Mouse (Mus musculus): ENCODE results near the gene Kcnq1.

Gene Kcnq1

GRCm38 (mm10) chr7:143180761-143181160 is 74.6 kb downstream of the Kcnq1 start:
- peak; percentile 17 to 20 for DNase-seq (ENCODE audit: low spot score in 2 of 2)

GRCm38 (mm10) chr7:143181311-143181710 is 75.1 kb downstream of the Kcnq1 start:
- no peak for DNase-seq (ENCODE audit: low spot score in 2 of 2)

- DNase-seq (ENCODE audit: low spot score in 2 of 2), result no peak
Measured at GRCm38 (mm10) chr7:143185506-143185905, 79.3 kb downstream of the Kcnq1 start.

- no peak for DNase-seq (ENCODE audit: low spot score in 2 of 2)
Measured at GRCm38 (mm10) chr7:143186378-143186777, 80.2 kb downstream of the Kcnq1 start.

GRCm38 (mm10) chr7:143187181-143187580 is 81.0 kb downstream of the Kcnq1 start:
- DNase-seq (ENCODE audit: low spot score in 2 of 2), result no peak

- peak; percentile 15 to 40 for DNase-seq (ENCODE audit: low spot score in 2 of 2)
Measured at GRCm38 (mm10) chr7:143188589-143188988, 82.4 kb downstream of the Kcnq1 start.

- DNase-seq (ENCODE audit: low spot score in 2 of 2), result no peak
Measured at GRCm38 (mm10) chr7:143189965-143190722, 84.0 kb downstream of the Kcnq1 start.

GRCm38 (mm10) chr7:143190911-143191310 is 84.7 kb downstream of the Kcnq1 start:
- no peak for DNase-seq (ENCODE audit: low spot score in 2 of 2)

GRCm38 (mm10) chr7:143192392-143192791 is 86.2 kb downstream of the Kcnq1 start:
- no peak for DNase-seq (ENCODE audit: low spot score in 2 of 2)

GRCm38 (mm10) chr7:143194064-143194463 is 87.9 kb downstream of the Kcnq1 start:
- DNase-seq (ENCODE audit: low spot score in 2 of 2), result no peak

- no peak for DNase-seq (ENCODE audit: low spot score in 2 of 2)
Measured at GRCm38 (mm10) chr7:143197951-143198440, 91.8 kb downstream of the Kcnq1 start.

GRCm38 (mm10) chr7:143198443-143198842 is 92.3 kb downstream of the Kcnq1 start:
- DNase-seq (ENCODE audit: low spot score in 2 of 2), result no peak

GRCm38 (mm10) chr7:143201255-143201654 is 95.1 kb downstream of the Kcnq1 start:
- DNase-seq (ENCODE audit: low spot score in 2 of 2), result no peak

GRCm38 (mm10) chr7:143203897-143204296 is 97.7 kb downstream of the Kcnq1 start:
- no peak for DNase-seq (ENCODE audit: low spot score in 2 of 2)

GRCm38 (mm10) chr7:143207044-143207443 is 100.9 kb downstream of the Kcnq1 start:
- no peak for DNase-seq (ENCODE audit: low spot score in 2 of 2)

- DNase-seq (ENCODE audit: low spot score in 2 of 2), result no peak
Measured at GRCm38 (mm10) chr7:143210796-143211195, 104.6 kb downstream of the Kcnq1 start.

- DNase-seq (ENCODE audit: low spot score in 2 of 2), result no peak
Measured at GRCm38 (mm10) chr7:143251206-143251605, 145.0 kb downstream of the Kcnq1 start.

- DNase-seq (ENCODE audit: low spot score in 2 of 2), result no peak
Measured at GRCm38 (mm10) chr7:143253126-143253871, 147.1 kb downstream of the Kcnq1 start.

GRCm38 (mm10) chr7:143254901-143255300 is 148.7 kb downstream of the Kcnq1 start:
- no peak for DNase-seq (ENCODE audit: low spot score in 2 of 2)

- no peak for DNase-seq (ENCODE audit: low spot score in 2 of 2)
Measured at GRCm38 (mm10) chr7:143261246-143261645, 155.1 kb downstream of the Kcnq1 start.

- no peak for DNase-seq (ENCODE audit: low spot score in 2 of 2)
Measured at GRCm38 (mm10) chr7:143263557-143263956, 157.4 kb downstream of the Kcnq1 start.

- no peak for DNase-seq (ENCODE audit: low spot score in 2 of 2)
Measured at GRCm38 (mm10) chr7:143263966-143264365, 157.8 kb downstream of the Kcnq1 start.

- no peak for DNase-seq (ENCODE audit: low spot score in 2 of 2)
Measured at GRCm38 (mm10) chr7:143265386-143265785, 159.2 kb downstream of the Kcnq1 start.

Measured in urinary bladder, adult 18-20 months (tissue).